Mouse (Mus musculus): ENCODE measurements around the gene Palld.

The Palld gene

GRCm38 (mm10) chr8:61487597-61488156, 414.8 kb downstream of the Palld start, which contains the start of gene Cbr4:
Gene Cbr4 (plus strand): TSS chr8:61487734.
- DNase-seq = peak; percentile 88 to 92

- no peak for DNase-seq
Measured at GRCm38 (mm10) chr8:61486923-61487529, 415.5 kb downstream of the Palld start.

DNA sequence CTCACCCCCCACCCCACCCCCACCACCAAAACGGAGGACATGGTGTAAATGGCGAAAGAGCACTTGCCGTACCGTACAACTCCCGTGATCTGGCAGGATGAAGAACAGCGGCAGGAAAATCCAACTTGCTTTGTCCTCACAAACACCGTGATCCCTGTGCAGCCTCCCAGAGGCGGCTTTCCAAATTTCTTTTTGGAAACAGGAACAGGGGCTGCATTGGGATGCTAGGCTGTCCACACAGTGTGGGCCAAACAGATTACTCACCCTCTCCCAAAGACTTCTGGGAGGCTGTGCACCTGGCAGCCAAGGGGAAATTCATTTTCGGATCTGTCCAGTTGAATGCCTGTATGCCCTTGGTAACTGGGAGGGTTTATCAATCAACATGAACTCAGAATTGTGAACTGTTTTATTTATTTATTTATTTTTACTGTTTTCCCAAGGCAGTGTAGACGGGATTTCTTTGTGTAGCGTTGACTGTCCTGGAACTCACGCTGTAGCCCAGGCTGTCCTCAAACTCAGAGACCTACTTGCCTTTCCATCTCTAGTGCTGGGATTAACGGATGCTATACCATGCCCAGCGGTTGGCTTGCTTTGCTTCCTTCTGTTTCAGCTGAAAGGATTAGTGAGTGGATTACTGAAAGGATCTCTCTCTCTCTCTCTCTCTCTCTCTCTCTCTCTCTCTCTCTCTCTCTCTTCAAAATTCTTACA, 422.1 kb downstream of the Palld start:
- no peak for DNase-seq

GRCm38 (mm10) chr8:61479506-61480214, 422.8 kb downstream of the Palld start:
- peak; percentile 64 to 76 for DNase-seq

- no peak for DNase-seq
Measured at GRCm38 (mm10) chr8:61478793-61479192, 423.7 kb downstream of the Palld start.

GRCm38 (mm10) chr8:61478150-61478549, 424.3 kb downstream of the Palld start:
- no peak for DNase-seq

GRCm38 (mm10) chr8:61476160-61476559, 426.3 kb downstream of the Palld start:
- DNase-seq = peak; percentile 25 to 45

DNA sequence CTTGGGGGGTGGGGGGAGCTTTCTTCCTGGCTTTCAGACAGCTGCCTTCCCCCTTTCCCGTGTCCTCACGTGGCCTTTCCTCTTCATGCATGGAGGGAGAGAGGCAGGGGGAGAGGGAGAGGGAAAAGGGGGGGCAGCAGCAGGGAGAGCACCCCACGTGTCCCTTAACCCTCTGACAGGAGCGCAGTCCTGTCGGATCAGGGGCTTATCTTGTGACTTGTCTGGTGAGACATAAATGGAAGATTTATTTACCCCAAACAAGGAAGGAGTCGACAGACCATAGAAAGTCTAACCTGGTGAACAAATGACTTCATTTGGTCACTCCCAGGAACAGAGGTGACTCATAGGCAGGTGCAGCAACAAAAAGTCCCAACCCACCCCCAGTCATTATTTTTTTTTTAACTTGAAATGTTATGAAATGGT, 427.2 kb downstream of the Palld start:
- DNase-seq = peak; percentile 40 to 50

GRCm38 (mm10) chr8:61470213-61470612, 432.3 kb downstream of the Palld start:
- DNase-seq = no peak

GRCm38 (mm10) chr8:61467553-61467815, 435.0 kb downstream of the Palld start:
- no peak for DNase-seq

DNA sequence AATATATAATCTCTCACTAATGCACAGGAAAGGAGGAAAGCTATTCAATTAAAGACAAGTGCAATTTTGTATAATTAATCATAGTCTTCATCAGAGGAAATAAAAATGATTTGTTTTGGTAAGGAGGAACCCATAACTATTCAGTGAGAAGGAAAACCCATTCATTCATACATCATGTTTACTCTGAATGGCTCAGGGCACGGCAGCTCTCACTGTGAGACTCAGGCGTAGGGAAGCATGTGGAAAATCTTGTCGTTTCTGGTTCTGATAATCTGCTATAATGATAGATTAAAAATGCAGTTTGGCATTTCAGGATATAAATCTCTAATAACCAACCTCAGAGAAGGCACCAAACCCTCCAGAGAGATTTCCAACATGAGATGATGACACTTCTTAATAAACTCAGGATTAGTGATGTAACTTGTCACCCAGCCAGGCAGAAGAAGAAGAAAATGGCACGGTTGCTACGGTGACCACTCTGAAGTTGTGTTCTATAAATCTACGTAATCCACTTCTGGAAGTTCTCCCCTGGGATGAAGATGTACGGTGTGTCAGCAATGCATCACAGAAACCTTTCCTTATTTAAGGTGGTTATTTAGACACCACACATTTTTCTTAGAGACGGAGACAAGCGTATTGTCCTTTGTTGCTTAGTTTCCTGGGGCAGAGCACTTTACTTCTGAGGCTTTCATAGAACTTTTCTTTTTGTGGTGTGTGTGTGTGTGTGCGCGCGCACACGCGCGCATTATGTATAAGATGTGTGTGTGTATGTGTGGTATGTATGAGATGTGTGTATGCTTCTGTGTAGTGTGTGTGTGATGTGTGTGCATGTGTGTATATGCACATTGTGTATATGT, 435.6 kb downstream of the Palld start:
- no peak for DNase-seq

GRCm38 (mm10) chr8:61464393-61464792, 438.1 kb downstream of the Palld start:
- no peak for DNase-seq

- DNase-seq = no peak
Measured at GRCm38 (mm10) chr8:61462221-61462620, 440.3 kb downstream of the Palld start.

All from kidney, postnatal 4 days (tissue).